Mouse (Mus musculus): ENCODE measurements around the gene Glp2r.

DNA sequence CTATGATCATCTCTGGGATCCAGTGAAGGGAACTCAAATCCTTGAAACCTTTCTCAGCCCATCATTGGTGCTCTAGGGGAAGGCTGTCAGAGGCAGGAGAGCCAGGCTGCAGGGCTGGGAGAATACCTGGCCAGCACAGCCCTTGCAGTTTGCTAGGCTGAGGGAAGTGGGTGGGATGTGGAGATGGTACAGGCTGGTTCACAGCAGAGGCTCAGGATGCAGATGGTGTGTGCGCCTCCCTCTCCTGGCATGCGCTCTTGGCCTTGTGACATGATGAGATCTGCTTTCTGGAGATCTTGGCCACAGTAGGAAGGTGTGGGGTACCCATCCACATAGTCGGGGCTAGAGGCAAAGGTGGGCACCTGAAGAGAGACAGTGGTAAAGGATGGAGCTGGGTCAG is 106.7 kb downstream of the Glp2r start:
- TF ChIP-seq MAX (IDR thresholded peaks at IDR 0.05; ENCODE audit: low read depth) (no peak), POLR2A (IDR thresholded peaks at IDR 0.05; ENCODE audit: insufficient read length, low read depth) (no peak), TCF12 (IDR thresholded peaks at IDR 0.05; ENCODE audit: insufficient read depth, poor library complexity, severe bottlenecking) (no peak), USF1 (IDR thresholded peaks at IDR 0.05; ENCODE audit: low read depth) (no peak)
